Mouse (Mus musculus): ENCODE data around the gene Dscam. TPM values are rescaled to one million over a fixed set of nuclear protein-coding genes. Genes with fewer than 3 reads are reported as not detected.
A peak's percentile ranks its signal among the peaks of the same experiment; 100 is the strongest.

Gene Dscam
- polyA plus RNA-seq, 1 experiment from 2014 or later: 0.81 TPM

- DNase-seq (ENCODE audit: low spot score) (no peak), ATAC-seq (replicated peaks; ENCODE audit: insufficient number of reproducible peaks, low FRiP score, low TSS enrichment, low read depth) (no peak)
- Histone ChIP-seq H3K36me3 (replicated peaks; ENCODE audit: control insufficient read depth, insufficient read depth, low read depth, low read length) (no peaks in the 10 kb centered on the region), H3K27ac (replicated peaks; ENCODE audit: low read depth, low read length) (no peak overlapping the region), H3K27me3 (ENCODE audit: control insufficient read depth, insufficient read depth, low read length) (no peaks in the 10 kb centered on the region), H3K4me3 (ENCODE audit: low read depth, low read length) (no peak overlapping the region), H3K4me2 (ENCODE audit: low read depth, low read length) (no peak overlapping the region), H3K9ac (replicated peaks; ENCODE audit: low read length) (no peak overlapping the region), H3K9me3 (replicated peaks; ENCODE audit: control insufficient read depth, low read length) (no peaks in the 10 kb centered on the region), H3K4me1 (ENCODE audit: control insufficient read depth, insufficient read depth, low read length) (no peaks in the 10 kb centered on the region)
- 87% methylated on average over 3 of the region's 3 CpGs for WGBS
Measured at GRCm38 (mm10) chr16:97033540-97034058, 137.0 kb downstream of the Dscam start.

GRCm38 (mm10) chr16:97027701-97028100 lies 142.9 kb downstream of the Dscam start:
- H3K4me3 ChIP-seq (ENCODE audit: low read depth, low read length): no peak overlapping the region
- no peaks in the 10 kb centered on the region for H3K27me3 ChIP-seq (ENCODE audit: control insufficient read depth, insufficient read depth, low read length)
- no peak overlapping the region for H3K27ac ChIP-seq (replicated peaks; ENCODE audit: low read depth, low read length)
- DNase-seq (ENCODE audit: low spot score) (no peak), ATAC-seq (replicated peaks; ENCODE audit: insufficient number of reproducible peaks, low FRiP score, low TSS enrichment, low read depth) (no peak)
- H3K9me3 ChIP-seq (replicated peaks; ENCODE audit: control insufficient read depth, low read length): no peaks in the 10 kb centered on the region
- H3K36me3 ChIP-seq (replicated peaks; ENCODE audit: control insufficient read depth, insufficient read depth, low read depth, low read length): no peaks in the 10 kb centered on the region
- no peaks in the 10 kb centered on the region for H3K4me1 ChIP-seq (ENCODE audit: control insufficient read depth, insufficient read depth, low read length)
- H3K9ac ChIP-seq (replicated peaks; ENCODE audit: low read length): no peak overlapping the region
- 94% methylated on average over 1 of the region's 1 CpGs for WGBS
- H3K4me2 ChIP-seq (ENCODE audit: low read depth, low read length): no peak overlapping the region

GRCm38 (mm10) chr16:97026803-97027202 lies 143.7 kb downstream of the Dscam start:
- no peak overlapping the region for H3K27ac ChIP-seq (replicated peaks; ENCODE audit: low read depth, low read length)
- no peak overlapping the region for H3K4me2 ChIP-seq (ENCODE audit: low read depth, low read length)
- no peak overlapping the region for H3K4me3 ChIP-seq (ENCODE audit: low read depth, low read length)
- H3K9ac ChIP-seq (replicated peaks; ENCODE audit: low read length): no peak overlapping the region
- no peaks in the 10 kb centered on the region for H3K36me3 ChIP-seq (replicated peaks; ENCODE audit: control insufficient read depth, insufficient read depth, low read depth, low read length)
- H3K4me1 ChIP-seq (ENCODE audit: control insufficient read depth, insufficient read depth, low read length): no peaks in the 10 kb centered on the region
- DNase-seq (ENCODE audit: low spot score) (no peak), ATAC-seq (replicated peaks; ENCODE audit: insufficient number of reproducible peaks, low FRiP score, low TSS enrichment, low read depth) (no peak)
- WGBS: 84% methylated on average over 5 of the region's 5 CpGs
- H3K27me3 ChIP-seq (ENCODE audit: control insufficient read depth, insufficient read depth, low read length): no peaks in the 10 kb centered on the region
- H3K9me3 ChIP-seq (replicated peaks; ENCODE audit: control insufficient read depth, low read length): no peaks in the 10 kb centered on the region

GRCm38 (mm10) chr16:97024406-97024805 lies 146.1 kb downstream of the Dscam start:
- no peak overlapping the region for H3K4me3 ChIP-seq (ENCODE audit: low read depth, low read length)
- DNase-seq (ENCODE audit: low spot score) (no peak), ATAC-seq (replicated peaks; ENCODE audit: insufficient number of reproducible peaks, low FRiP score, low TSS enrichment, low read depth) (no peak)
- no peak overlapping the region for H3K27ac ChIP-seq (replicated peaks; ENCODE audit: low read depth, low read length)
- no peak overlapping the region for H3K4me2 ChIP-seq (ENCODE audit: low read depth, low read length)
- no peaks in the 10 kb centered on the region for H3K9me3 ChIP-seq (replicated peaks; ENCODE audit: control insufficient read depth, low read length)
- no peaks in the 10 kb centered on the region for H3K4me1 ChIP-seq (ENCODE audit: control insufficient read depth, insufficient read depth, low read length)
- 77% methylated on average over 4 of the region's 4 CpGs for WGBS
- no peaks in the 10 kb centered on the region for H3K27me3 ChIP-seq (ENCODE audit: control insufficient read depth, insufficient read depth, low read length)
- no peak overlapping the region for H3K9ac ChIP-seq (replicated peaks; ENCODE audit: low read length)
- no peaks in the 10 kb centered on the region for H3K36me3 ChIP-seq (replicated peaks; ENCODE audit: control insufficient read depth, insufficient read depth, low read depth, low read length)

GRCm38 (mm10) chr16:97021496-97021895 lies 149.1 kb downstream of the Dscam start:
- Histone ChIP-seq H3K9me3 (replicated peaks; ENCODE audit: control insufficient read depth, low read length) (no peaks in the 10 kb centered on the region), H3K27ac (replicated peaks; ENCODE audit: low read depth, low read length) (no peak overlapping the region), H3K9ac (replicated peaks; ENCODE audit: low read length) (no peak overlapping the region), H3K27me3 (ENCODE audit: control insufficient read depth, insufficient read depth, low read length) (no peaks in the 10 kb centered on the region), H3K36me3 (replicated peaks; ENCODE audit: control insufficient read depth, insufficient read depth, low read depth, low read length) (no peaks in the 10 kb centered on the region), H3K4me2 (ENCODE audit: low read depth, low read length) (no peak overlapping the region), H3K4me3 (ENCODE audit: low read depth, low read length) (no peak overlapping the region), H3K4me1 (ENCODE audit: control insufficient read depth, insufficient read depth, low read length) (no peaks in the 10 kb centered on the region)
- DNase-seq (ENCODE audit: low spot score) (no peak), ATAC-seq (replicated peaks; ENCODE audit: insufficient number of reproducible peaks, low FRiP score, low TSS enrichment, low read depth) (no peak)
- WGBS: 76% methylated on average over 6 of the region's 6 CpGs

GRCm38 (mm10) chr16:97018304-97018703 lies 152.2 kb downstream of the Dscam start:
- no peak overlapping the region for H3K4me2 ChIP-seq (ENCODE audit: low read depth, low read length)
- no peaks in the 10 kb centered on the region for H3K27me3 ChIP-seq (ENCODE audit: control insufficient read depth, insufficient read depth, low read length)
- no peaks in the 10 kb centered on the region for H3K9me3 ChIP-seq (replicated peaks; ENCODE audit: control insufficient read depth, low read length)
- no peaks in the 10 kb centered on the region for H3K4me1 ChIP-seq (ENCODE audit: control insufficient read depth, insufficient read depth, low read length)
- DNase-seq (ENCODE audit: low spot score) (no peak), ATAC-seq (replicated peaks; ENCODE audit: insufficient number of reproducible peaks, low FRiP score, low TSS enrichment, low read depth) (no peak)
- H3K36me3 ChIP-seq (replicated peaks; ENCODE audit: control insufficient read depth, insufficient read depth, low read depth, low read length): no peaks in the 10 kb centered on the region
- no peak overlapping the region for H3K4me3 ChIP-seq (ENCODE audit: low read depth, low read length)
- no peak overlapping the region for H3K27ac ChIP-seq (replicated peaks; ENCODE audit: low read depth, low read length)
- H3K9ac ChIP-seq (replicated peaks; ENCODE audit: low read length): no peak overlapping the region
- WGBS: 59% methylated on average over 5 of the region's 5 CpGs

GRCm38 (mm10) chr16:97017171-97017738 lies 153.3 kb downstream of the Dscam start:
- Histone ChIP-seq H3K9me3 (replicated peaks; ENCODE audit: control insufficient read depth, low read length) (no peaks in the 10 kb centered on the region), H3K4me3 (ENCODE audit: low read depth, low read length) (no peak overlapping the region), H3K27me3 (ENCODE audit: control insufficient read depth, insufficient read depth, low read length) (no peaks in the 10 kb centered on the region), H3K36me3 (replicated peaks; ENCODE audit: control insufficient read depth, insufficient read depth, low read depth, low read length) (no peaks in the 10 kb centered on the region), H3K4me1 (ENCODE audit: control insufficient read depth, insufficient read depth, low read length) (no peaks in the 10 kb centered on the region), H3K27ac (replicated peaks; ENCODE audit: low read depth, low read length) (no peak overlapping the region), H3K4me2 (ENCODE audit: low read depth, low read length) (no peak overlapping the region), H3K9ac (replicated peaks; ENCODE audit: low read length) (no peak overlapping the region)
- DNase-seq (ENCODE audit: low spot score): peak; percentile 18
- ATAC-seq (replicated peaks; ENCODE audit: insufficient number of reproducible peaks, low FRiP score, low TSS enrichment, low read depth): no peak
- WGBS: 79% methylated on average over 3 of the region's 3 CpGs

GRCm38 (mm10) chr16:97016244-97016850 lies 154.2 kb downstream of the Dscam start:
- 79% methylated on average over 2 of the region's 2 CpGs for WGBS
- Histone ChIP-seq H3K4me1 (ENCODE audit: control insufficient read depth, insufficient read depth, low read length) (no peaks in the 10 kb centered on the region), H3K9me3 (replicated peaks; ENCODE audit: control insufficient read depth, low read length) (no peaks in the 10 kb centered on the region), H3K36me3 (replicated peaks; ENCODE audit: control insufficient read depth, insufficient read depth, low read depth, low read length) (no peaks in the 10 kb centered on the region), H3K9ac (replicated peaks; ENCODE audit: low read length) (no peak overlapping the region), H3K27ac (replicated peaks; ENCODE audit: low read depth, low read length) (no peak overlapping the region), H3K4me3 (ENCODE audit: low read depth, low read length) (no peak overlapping the region), H3K27me3 (ENCODE audit: control insufficient read depth, insufficient read depth, low read length) (no peaks in the 10 kb centered on the region), H3K4me2 (ENCODE audit: low read depth, low read length) (no peak overlapping the region)
- DNase-seq (ENCODE audit: low spot score) (no peak), ATAC-seq (replicated peaks; ENCODE audit: insufficient number of reproducible peaks, low FRiP score, low TSS enrichment, low read depth) (no peak)
